ENCODE assay signal across 8 mouse cellular contexts in genomic region chr4:139623434-139624115, GRCm38 (mm10). TPM values are rescaled to one million over a fixed set of nuclear protein-coding genes. Genes with fewer than 3 reads are reported as not detected.
DNase-seq lines count a peak whose midpoint lies in the region; ATAC-seq and TF ChIP-seq lines count a peak whose summit lies in the region.

No protein-coding gene starts in this region.

- peak overlapping the region; percentile 79 for H3K4me2 ChIP-seq in embryonic facial prominence, embryonic 14.5 days (ENCODE audit: low read depth, low read length)
- peak overlapping the region; percentile 70 for H3K4me2 ChIP-seq in kidney, embryonic 14.5 days (replicated peaks; ENCODE audit: low read depth, low read length)
- H3K4me2 ChIP-seq in neural tube, embryonic 12.5 days (replicated peaks): peak overlapping the region; percentile 81

- no peaks in the 10 kb centered on the region for H3K27me3 ChIP-seq in liver, adult 2 months (ENCODE audit: control insufficient read depth, insufficient read depth, low read length)
- no peaks in the 10 kb centered on the region for H3K27me3 ChIP-seq in embryonic facial prominence, embryonic 14.5 days (replicated peaks; ENCODE audit: control insufficient read depth, insufficient read depth, low read length)
- no peaks in the 10 kb centered on the region for H3K27me3 ChIP-seq in kidney, embryonic 14.5 days (ENCODE audit: control insufficient read depth, insufficient read depth, low read length)
- no peaks in the 10 kb centered on the region for H3K27me3 ChIP-seq in neural tube, embryonic 12.5 days (replicated peaks)

- no peaks in the 10 kb centered on the region for H3K9me3 ChIP-seq in embryonic facial prominence, embryonic 14.5 days (ENCODE audit: control insufficient read depth, low read length)
- no peaks in the 10 kb centered on the region for H3K9me3 ChIP-seq in kidney, embryonic 14.5 days (ENCODE audit: control insufficient read depth, low read length)
- no peaks in the 10 kb centered on the region for H3K9me3 ChIP-seq in neural tube, embryonic 12.5 days

- peaks cover 24% of the 10 kb centered on the region; the same call in 1 of the 2 replicates for H3K79me2 ChIP-seq in liver, adult 2 months (ENCODE audit: control insufficient read depth, insufficient read depth, low read length)

- peaks cover 22% of the 10 kb centered on the region for H3K4me1 ChIP-seq in liver, adult 2 months (ENCODE audit: control insufficient read depth, insufficient read depth, low read length)
- peaks cover 12% of the 10 kb centered on the region; the same call in 1 of the 2 replicates for H3K4me1 ChIP-seq in embryonic facial prominence, embryonic 14.5 days (ENCODE audit: control insufficient read depth, insufficient read depth, low read length)
- H3K4me1 ChIP-seq in kidney, embryonic 14.5 days (ENCODE audit: control insufficient read depth, insufficient read depth, low read length): peaks cover 22% of the 10 kb centered on the region
- peaks cover 14% of the 10 kb centered on the region for H3K4me1 ChIP-seq in neural tube, embryonic 12.5 days

- ATAC-seq in embryonic facial prominence, embryonic 14.5 days (ENCODE audit: low read depth): no peak
- ATAC-seq in kidney, embryonic 14.5 days (ENCODE audit: low FRiP score, low TSS enrichment): no peak
- ATAC-seq in neural tube, embryonic 12.5 days (ENCODE audit: low FRiP score, low read depth): no peak

- H3K27ac ChIP-seq in liver, adult 2 months (replicated peaks; ENCODE audit: insufficient read depth, low read depth, low read length): peak overlapping the region; percentile 87
- no peak overlapping the region for H3K27ac ChIP-seq in embryonic facial prominence, embryonic 14.5 days (replicated peaks; ENCODE audit: low read depth, low read length)
- no peak overlapping the region; the same call in 1 of the 2 replicates for H3K27ac ChIP-seq in kidney, embryonic 14.5 days (ENCODE audit: low read depth, low read length)
- no peak overlapping the region for H3K27ac ChIP-seq in neural tube, embryonic 12.5 days

- no peak for TF ChIP-seq POLR2A in liver, adult 2 months (IDR thresholded peaks at IDR 0.05; ENCODE audit: extremely low read depth, insufficient read depth, low read length)

- peak overlapping the region; percentile 90 for H3K9ac ChIP-seq in liver, adult 2 months (ENCODE audit: low read depth, low read length)
- H3K9ac ChIP-seq in embryonic facial prominence, embryonic 14.5 days (ENCODE audit: low read depth, low read length): peak overlapping the region; percentile 70
- peak overlapping the region; percentile 67 for H3K9ac ChIP-seq in kidney, embryonic 14.5 days (ENCODE audit: low read depth, low read length)
- H3K9ac ChIP-seq in neural tube, embryonic 12.5 days: peak overlapping the region; percentile 56

- DNase-seq in liver, adult 2 months (ENCODE audit: extremely low read depth, low read depth, low spot score): peak; percentile 29
- DNase-seq in liver: no peak
- DNase-seq in embryonic facial prominence, embryonic 14.5 days (ENCODE audit: low spot score): no peak
- no peak for DNase-seq in frontal cortex, postnatal 36 days (ENCODE audit: low spot score in 2 of 2)
- no peak for DNase-seq in ovary, postnatal 36 days (ENCODE audit: low spot score)
- DNase-seq in B cell, adult 2 months: no peak

- WGBS in liver, adult 2 months: 4% methylated on average over 21 of the region's 21 CpGs
- WGBS in embryonic facial prominence, embryonic 14.5 days: 26% methylated on average over 21 of the region's 21 CpGs
- WGBS in kidney, embryonic 14.5 days: 11% methylated on average over 21 of the region's 21 CpGs
- WGBS in neural tube, embryonic 12.5 days: 20% methylated on average over 21 of the region's 21 CpGs

- no peak for TF ChIP-seq CTCF in liver, adult 2 months (IDR thresholded peaks at IDR 0.05; ENCODE audit: low read depth, low read length)

- peak overlapping the region; percentile 85 for H3K4me3 ChIP-seq in liver, adult 2 months (ENCODE audit: insufficient read depth, low read depth, low read length)
- H3K4me3 ChIP-seq in embryonic facial prominence, embryonic 14.5 days (ENCODE audit: low read depth, low read length): peak overlapping the region; percentile 62
- peak overlapping the region; percentile 65 for H3K4me3 ChIP-seq in kidney, embryonic 14.5 days (ENCODE audit: low read length)
- peak overlapping the region; percentile 50 for H3K4me3 ChIP-seq in neural tube, embryonic 12.5 days

- H3K36me3 ChIP-seq in liver, adult 2 months (ENCODE audit: control insufficient read depth, insufficient read depth, low read length): no peaks in the 10 kb centered on the region; the same call in 1 of the 2 replicates
- H3K36me3 ChIP-seq in embryonic facial prominence, embryonic 14.5 days (ENCODE audit: control insufficient read depth, insufficient read depth, low read length): no peaks in the 10 kb centered on the region
- peaks cover 2% of the 10 kb centered on the region; the same call in 1 of the 2 replicates for H3K36me3 ChIP-seq in kidney, embryonic 14.5 days (ENCODE audit: control insufficient read depth, insufficient read depth, low read length)
- H3K36me3 ChIP-seq in neural tube, embryonic 12.5 days: no peaks in the 10 kb centered on the region; the same call in 1 of the 2 replicates

RNA-seq across cellular contexts. Expression of gene Aldh4a1, which starts 0.9 kb away (rescaled TPM):
- total RNA-seq in liver, adult 2 months (2014; rRNA removed): 288 and 375 TPM in 2 replicates
- 557 and 601 TPM in 2 replicates for polyA plus RNA-seq in liver, adult 2 months (2012; rRNA removed)
- polyA plus RNA-seq in embryonic facial prominence, embryonic 14.5 days (2014; fragmentation: Nextera tagmentation; extraction: Ambion mirVana): 21.1 and 23.9 TPM in 2 replicates
- 31.3 and 37.3 TPM in 2 replicates for polyA plus RNA-seq in kidney, embryonic 14.5 days (2014; fragmentation: Nextera tagmentation; extraction: Ambion mirVana)
- 20.4 and 21.6 TPM in 2 replicates for polyA plus RNA-seq in neural tube, embryonic 12.5 days (2016; fragmentation: Nextera tagmentation; extraction: Ambion mirVana)

RNA-seq across cellular contexts. Expression of gene Gm21969, which starts 20.6 kb away (rescaled TPM):
- total RNA-seq in liver, adult 2 months (2014; rRNA removed): 0.09 and 0.27 TPM in 2 replicates
- 0.11 and 0.14 TPM in 2 replicates for polyA plus RNA-seq in liver, adult 2 months (2012; rRNA removed)
- polyA plus RNA-seq in embryonic facial prominence, embryonic 14.5 days (2014; fragmentation: Nextera tagmentation; extraction: Ambion mirVana): not detected in 2 replicates
- not detected in 2 replicates for polyA plus RNA-seq in kidney, embryonic 14.5 days (2014; fragmentation: Nextera tagmentation; extraction: Ambion mirVana)
- not detected in 2 replicates for polyA plus RNA-seq in neural tube, embryonic 12.5 days (2016; fragmentation: Nextera tagmentation; extraction: Ambion mirVana)

RNA-seq across cellular contexts. Expression of gene Tas1r2, which starts 29.8 kb away (rescaled TPM):
- total RNA-seq in liver, adult 2 months (2014; rRNA removed): not detected in 2 replicates
- polyA plus RNA-seq in liver, adult 2 months (2012; rRNA removed): 0.05 TPM in 1 of 2 replicates, not detected in the other
- not detected in 2 replicates for polyA plus RNA-seq in embryonic facial prominence, embryonic 14.5 days (2014; fragmentation: Nextera tagmentation; extraction: Ambion mirVana)
- polyA plus RNA-seq in kidney, embryonic 14.5 days (2014; fragmentation: Nextera tagmentation; extraction: Ambion mirVana): not detected in 2 replicates
- not detected in 2 replicates for polyA plus RNA-seq in neural tube, embryonic 12.5 days (2016; fragmentation: Nextera tagmentation; extraction: Ambion mirVana)

Comparison
In these comparisons a context has a peak if more than half of its experiments do, and no peak if none do; other contexts are left out.
1. RNA of gene Aldh4a1, which starts 0.9 kb away (polyA plus RNA-seq): 557 to 601 TPM in liver, adult 2 months; 31.3 to 37.3 TPM in kidney, embryonic 14.5 days, 20.4 to 21.6 TPM in neural tube, embryonic 12.5 days and 21.1 to 23.9 TPM in embryonic facial prominence, embryonic 14.5 days; every median in the first group is over 10 times any median in the second.
2. Peak in every context shown above with its lines, with median percentiles within 50 percentile points of each other: H3K4me3 ChIP-seq, H3K9ac ChIP-seq and H3K4me2 ChIP-seq.